Mouse (Mus musculus) embryo, embryonic 11.5 days (tissue): Measurements from ENCODE around the gene Sh3d21.
"Not testable (repeated sequence)": the region's sequence is repeated elsewhere in the genome, so short reads cannot be mapped to it uniquely, and the experiment has no call there.

Experiments
- DNase-seq: peaks from one replicate; pipeline ENCODE4 v3.0.0-alpha.2; 2012; ENCODE audit warnings: low read depth, low spot score

Sh3d21 gene

DNA sequence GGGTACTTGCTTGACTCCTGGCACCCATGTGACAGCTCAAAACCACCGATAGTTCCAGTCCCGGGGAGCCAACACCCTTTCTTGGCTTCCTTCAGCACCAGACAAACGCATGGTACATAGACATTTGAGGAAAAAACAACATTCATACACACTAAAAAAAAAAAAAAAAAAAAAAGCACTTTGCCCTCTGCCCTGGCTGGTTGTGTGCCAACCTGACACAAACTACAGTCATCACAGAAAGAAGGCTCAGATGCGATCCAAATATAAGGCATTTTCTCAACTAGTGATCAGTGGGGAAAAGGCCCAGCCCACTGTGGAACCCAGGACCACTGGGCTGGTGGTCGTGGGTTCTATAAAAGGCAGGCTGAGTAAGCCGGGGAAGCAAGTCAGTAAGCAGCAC, 5.6 kb upstream of the Sh3d21 start:
- DNase-seq = no peak

DNA sequence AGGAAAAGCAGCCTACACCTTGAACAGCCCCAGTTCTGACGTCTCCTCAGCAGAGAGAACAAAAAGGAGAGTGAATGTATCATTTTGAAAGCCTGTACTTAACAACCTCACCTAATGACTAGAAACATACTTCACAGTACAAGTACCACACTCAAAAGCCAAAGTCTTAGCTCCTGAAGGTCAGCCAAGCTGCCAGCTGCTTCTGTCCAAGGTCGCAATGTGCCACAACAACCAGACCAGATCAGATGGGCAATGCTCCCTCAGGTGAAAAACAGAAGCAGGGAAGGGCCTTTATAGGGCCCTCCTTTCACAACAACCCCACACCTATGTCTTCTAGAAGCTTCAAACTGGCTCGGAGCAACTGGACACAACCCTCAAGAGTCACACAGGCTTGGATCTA, 2.8 kb upstream of the Sh3d21 start:
- no peak for DNase-seq

DNA sequence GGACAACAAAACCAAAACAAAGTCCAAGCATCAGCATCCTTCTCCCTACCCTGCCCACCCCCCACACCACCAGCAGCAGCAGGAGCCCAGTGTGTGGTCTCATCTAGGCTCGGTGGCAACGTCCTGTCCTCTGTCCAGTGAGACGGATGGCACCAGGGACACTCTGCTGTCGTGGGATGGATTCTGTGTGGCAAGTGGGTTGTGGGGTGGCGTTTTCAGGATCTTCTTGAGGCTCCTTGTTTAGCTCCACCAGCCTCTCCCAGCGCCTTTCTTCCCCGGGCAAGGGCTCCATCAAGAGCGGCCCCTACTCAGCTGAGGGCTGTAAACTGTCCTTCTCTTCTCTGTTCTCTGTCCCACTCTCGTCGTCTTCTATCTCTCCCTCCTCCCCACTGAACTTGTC, 1.8 kb upstream of the Sh3d21 start:
- not testable (repeated sequence) for DNase-seq

DNA sequence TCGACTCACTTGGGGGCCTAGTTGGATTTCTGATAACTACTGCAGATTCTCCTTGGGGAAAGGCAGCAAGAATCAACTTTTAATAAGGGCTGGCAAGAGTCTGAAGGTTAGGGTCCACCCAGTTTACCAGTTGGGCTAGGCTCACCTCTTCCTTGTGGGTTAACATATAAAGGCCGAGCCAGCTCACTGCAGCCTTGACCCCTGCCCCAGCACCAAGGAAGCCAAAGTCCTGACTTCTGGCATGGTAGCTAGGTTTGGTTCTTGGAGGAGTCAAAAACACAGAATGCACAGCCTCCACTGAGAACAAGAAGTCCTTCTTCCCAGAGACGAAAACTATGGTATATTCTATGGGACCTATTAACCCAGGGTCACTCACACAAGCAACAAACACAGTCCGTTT, 394 bp upstream of the Sh3d21 start:
- DNase-seq = no peak

DNA sequence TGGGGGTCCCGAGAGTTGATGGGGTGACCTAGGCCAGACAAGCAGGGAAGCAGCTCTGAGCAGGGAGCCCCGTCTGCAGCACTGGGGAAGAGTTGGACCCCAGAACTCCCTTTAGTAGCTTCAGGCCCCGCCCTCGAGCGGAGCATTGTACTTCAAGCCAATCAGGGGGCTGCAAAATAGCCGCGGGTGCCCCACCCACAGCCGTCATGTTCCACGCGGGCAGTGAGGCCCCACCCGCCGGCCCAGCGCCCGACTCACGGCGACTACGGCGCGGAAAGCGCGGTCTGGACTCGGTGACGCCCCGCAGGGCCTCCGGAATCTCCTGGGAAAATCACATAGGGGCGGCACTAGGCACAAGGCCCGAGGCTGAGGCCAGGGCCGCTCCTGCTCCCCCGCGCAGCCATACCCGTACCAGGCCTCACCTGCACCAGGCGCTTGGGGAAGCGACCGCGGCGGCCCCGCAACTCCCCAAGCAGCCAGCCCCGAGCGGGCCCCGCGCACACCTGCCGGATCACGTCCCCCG, 686 bp downstream of the Sh3d21 start:
- peak; percentile 72 for DNase-seq

DNA sequence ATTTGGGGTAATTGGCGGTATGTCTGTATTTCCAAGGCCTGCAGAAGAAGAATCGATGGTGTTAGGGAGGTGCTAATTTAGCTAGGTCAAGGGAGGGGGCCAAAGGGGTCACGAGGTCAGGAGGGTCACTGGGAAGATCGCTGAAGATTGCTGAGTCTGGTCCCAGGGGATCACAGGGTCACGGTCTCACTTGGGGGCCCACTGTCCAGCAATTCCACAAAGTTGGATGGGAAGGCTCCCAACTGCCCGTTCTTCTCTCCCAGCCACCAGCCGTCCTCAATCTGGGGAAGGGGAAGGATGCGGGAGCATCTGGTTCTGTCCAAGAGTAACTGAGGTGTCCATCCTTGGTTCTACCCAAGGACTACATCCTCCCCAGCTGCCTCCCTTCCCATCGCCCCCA, 1.3 kb downstream of the Sh3d21 start:
- no peak for DNase-seq

DNA sequence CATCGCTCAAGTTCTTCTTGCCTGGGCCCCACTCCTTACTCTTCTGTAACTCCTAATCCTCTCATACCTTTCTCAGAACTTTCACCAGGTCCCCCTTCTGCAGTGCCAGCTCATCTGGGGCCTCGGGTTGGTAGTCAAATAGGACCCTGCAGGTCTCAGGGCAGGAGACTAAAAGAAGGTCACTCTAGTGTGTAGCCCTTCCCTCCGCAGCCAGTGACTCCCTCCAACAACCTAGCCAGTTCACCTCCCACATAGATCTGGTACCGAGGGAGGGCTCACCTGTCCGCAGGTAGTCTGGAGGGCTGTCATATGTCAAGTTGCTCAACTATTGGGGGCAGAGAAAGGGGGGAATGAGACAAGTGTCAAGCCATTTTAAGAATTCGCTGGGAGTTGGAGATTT, 1.8 kb downstream of the Sh3d21 start:
- DNase-seq = no peak

DNA sequence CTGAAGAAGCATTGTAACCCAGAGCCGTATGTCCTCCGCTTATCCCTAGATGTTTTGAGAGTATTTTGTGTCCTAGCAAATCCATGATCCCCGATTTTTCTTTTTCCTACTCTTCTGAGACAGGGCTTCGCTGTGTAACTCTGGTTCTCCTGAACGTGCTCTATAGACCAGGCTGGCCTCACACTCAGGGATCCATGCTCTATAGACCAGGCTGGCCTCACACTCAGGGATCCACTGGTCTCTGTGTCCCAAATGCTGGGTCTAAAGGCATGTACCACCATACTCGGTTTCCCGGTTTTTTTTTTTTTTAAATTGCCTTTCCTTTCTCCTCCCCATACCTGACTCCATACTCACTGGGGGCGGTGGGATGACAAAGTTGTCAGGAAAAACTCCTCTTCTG, 2.3 kb downstream of the Sh3d21 start:
- no peak for DNase-seq

DNA sequence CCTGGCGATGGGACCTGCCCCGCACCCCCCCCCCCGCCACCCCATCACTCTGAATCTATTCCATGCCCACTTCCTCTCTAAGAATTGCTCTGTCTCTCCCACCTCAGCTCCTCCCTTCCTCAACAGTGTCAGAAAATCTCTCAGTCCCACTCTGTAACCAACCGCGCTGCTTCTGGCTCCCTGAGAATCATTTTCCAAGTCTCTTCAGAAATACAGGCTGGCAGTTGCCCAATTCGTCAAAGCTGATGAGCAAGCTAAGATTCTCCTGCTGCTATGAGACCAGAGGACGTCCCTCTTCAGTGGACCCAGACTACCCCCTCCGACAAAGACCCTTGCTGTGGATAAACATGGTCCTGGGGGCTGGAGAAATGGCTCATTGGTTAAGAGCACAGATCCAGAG, 3.8 kb downstream of the Sh3d21 start:
- no peak for DNase-seq

DNA sequence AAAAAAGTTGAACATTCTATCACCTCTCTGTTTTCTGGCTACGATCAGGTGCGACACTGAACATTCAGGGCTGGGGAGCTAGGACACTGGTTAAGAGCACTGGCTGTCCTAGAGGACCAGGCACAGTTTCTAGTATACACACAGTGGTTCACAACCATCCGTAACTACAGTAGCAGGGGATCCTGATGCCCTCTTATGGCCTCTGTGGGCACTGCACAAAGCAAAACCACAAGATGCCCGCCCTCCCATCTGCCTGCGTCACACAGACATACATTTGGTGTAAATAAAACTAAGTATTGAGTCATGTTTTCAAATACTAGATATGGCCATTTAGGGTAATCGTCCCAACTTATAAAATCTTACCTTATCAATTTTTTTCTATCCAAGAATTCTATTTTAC, 5.7 kb downstream of the Sh3d21 start:
- DNase-seq = no peak

DNA sequence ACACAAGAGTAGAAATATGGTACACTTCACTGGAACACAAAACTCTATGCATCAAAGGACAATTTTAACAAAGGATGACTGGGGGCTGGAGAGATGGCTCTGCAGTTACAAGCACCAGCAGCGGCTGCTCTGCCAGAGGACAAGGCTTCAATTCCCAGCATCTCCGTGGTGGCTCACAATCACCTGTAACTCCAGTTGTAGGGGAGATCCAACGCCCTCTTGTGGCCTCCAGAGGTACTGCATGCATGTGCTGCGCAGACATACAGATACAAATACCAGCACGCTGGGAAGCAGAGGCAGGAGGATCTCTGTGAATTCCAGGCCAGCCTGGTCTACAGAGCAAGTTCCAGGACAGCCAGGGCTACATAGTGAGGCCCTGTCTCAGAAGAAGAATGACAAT, 6.7 kb downstream of the Sh3d21 start:
- DNase-seq = no peak

DNA sequence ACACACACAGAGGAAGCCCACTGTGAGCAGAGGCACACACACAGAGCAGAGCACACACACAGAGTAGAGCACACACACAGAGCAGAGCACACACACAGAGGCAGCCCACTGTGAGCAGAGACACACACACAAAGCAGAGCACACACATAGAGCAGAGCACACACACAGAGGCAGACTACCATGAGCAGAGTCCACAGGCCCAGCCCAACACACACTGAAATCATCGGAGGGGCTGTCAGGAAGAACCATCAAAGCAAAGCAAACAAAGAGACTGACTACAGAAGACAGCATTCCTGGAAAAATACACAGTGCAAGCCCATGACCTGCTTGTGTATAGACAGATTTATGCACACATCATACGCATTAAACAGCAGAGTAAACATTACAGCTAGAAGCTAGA, 7.4 kb downstream of the Sh3d21 start:
- DNase-seq = no peak

DNA sequence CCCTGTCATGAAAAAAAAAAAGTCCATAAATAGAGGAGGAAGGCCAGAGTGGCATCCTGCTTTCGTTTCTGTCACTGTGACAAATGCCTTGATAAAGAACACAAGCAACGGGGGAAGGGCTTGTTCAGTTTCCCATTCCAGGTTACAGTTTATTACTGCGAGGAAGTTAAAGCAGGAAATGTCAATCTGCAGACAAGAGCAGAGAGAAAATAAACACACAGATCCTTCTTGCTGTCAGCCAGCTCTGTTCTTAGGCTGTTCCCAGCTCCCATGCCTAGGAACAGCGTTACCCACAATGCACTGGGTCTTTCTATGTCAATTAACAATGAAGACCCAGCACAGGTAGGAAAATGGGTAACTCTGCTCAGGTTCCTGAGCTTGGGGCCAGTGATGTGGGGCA, 8.1 kb downstream of the Sh3d21 start:
- no peak for DNase-seq

DNA sequence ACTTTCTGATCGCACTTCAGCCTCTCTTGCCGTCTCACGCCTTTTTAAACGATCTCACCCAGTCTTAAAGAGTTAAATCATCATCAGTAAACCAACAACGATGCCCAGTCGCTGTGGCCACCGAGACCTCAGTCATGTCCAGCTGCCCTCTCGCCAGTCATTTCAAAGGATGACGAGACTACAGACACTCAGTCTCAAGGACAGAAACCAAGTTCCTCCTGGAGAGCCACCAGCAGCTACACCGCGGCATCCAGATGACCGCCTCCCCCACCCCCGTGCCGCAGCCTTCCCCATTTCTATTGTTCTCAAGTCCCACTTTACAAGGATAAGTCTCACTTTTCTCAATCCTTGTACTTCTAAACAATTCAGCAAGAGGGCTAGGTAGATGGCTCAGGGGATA, 10.4 kb downstream of the Sh3d21 start:
- DNase-seq = no peak

DNA sequence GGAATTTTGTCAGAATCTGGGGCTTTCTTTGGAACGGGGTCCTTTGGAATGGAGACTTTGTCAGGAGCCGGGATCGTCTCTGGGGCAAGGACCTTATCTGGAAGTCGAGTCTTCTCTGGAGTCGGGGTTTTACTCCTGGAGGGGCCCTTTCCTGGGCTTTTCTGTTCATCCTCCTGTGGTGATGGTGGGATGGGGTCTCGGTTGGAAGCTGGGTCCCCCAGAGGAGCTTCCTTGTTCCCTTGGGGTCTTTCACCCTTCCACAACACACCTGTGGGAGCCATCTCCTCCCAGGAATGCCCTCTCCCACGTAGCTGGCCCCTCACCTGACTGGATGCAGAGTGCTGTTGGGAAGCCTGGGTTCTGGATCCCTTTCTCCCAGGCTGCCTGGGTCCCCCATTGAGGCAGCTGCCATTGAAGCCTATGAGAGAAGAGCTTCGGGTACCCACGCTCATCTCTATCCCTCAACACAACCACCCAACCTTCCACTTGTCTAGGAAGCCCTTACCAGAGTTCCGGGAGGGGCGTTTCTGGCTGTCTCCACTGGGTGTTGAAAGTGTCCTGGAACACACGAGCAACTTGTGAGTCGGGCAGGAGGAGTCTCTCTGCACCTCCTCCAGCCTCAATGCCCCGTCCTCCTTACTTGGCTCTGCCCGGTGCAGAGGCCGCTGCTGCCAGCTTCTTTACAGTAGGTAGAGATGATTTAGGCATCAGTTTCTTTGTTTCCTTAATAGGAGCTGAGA, 11.4 kb downstream of the Sh3d21 start:
- DNase-seq = no peak

DNA sequence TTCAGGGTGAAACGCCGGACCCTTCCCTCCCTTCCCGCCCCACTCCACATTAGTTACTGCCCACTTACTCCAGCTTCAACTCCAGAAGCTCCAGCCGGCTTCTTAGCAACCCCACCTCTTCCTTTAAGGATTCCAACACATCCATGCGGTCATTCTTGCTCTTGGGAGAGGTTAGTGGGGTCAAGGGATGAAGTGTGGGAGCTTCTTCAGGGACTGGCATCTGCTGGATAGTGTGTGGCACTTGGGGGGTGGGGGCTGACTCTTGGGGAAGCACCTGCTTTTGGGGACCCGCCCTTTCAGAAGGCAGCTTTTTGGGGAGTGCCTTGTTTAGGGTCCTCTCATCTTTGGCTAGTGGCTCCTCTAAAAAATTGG, 12.4 kb downstream of the Sh3d21 start:
- no peak for DNase-seq

DNA sequence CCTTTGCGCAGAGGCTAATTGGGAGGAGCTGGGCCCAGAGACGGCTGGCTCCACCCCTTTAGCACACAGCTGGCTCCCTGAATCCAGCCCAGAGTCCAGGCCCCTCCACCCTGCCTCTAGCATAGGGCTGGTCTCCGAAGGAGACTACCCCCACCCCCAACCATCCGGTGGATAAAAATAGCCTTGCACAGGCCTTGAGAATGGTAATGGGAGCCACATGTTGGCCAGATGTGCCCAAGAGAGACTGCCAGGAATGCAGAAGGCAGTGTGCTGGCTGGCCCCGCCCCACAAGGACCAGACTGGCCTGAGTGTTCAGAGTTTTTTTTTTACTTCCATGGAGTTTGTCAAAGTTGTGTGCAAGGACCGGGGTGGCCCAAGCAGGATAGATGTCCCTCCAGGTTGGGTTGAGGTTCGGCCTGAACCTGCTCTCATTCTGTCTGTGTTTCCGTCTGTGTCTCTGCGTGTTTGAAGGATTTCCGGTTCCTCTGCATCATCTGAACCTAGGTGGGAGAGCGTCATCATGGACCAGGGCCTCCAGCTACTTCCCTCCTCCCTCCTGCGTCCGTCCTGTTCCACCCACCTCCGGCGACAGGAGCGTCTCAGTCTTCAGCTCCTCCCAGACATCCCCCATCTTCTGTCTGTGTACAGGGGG, 12.9 kb downstream of the Sh3d21 start:
- DNase-seq = peak; percentile 86

DNA sequence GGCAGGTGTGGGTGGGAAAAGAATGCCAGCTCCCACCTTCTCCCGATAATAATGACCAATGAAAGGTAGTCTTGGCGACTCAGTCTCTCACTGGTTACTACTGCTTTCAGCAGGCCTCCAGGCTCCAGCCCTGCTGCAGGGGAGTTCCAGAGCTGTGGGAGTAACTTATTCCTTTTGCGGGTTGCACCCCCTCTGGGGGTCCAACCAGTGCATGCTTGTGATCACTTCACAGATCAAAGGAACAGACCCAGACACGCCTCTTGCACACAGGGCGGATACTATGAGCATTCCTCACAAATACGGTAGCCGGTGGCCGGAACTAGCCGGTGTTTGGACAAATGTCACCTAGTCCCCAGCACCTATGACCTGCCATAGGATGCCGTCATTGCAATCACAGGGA, 13.5 kb downstream of the Sh3d21 start:
- DNase-seq = no peak

DNA sequence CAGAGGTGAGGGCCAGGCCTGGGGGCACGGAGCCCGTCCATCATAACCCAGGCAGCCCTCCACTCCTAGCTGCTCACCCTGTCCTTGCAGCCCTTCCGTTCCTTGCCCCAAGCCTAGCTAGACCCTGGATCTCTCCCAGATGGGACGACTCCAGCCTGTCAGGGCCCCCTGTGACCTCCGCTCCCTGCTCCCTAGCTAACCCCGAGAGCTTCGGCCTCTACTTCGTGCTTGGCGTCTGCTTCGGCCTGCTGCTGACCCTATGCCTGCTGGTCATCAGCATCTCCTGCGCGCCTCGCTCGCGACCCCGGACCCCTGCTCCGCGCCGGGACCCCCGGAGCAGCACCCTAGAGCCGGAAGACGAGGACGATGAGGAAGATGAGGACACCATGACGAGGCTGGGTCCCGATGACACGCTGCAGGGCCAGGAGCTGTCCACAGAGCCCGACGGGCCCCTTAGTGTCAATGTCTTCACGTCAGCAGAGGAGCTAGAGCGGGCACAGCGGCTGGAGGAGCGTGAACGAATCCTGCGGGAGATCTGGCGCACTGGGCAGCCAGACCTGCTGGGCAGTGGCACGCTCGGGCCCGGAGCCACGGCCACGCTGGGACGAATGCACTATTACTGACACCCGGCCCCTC, 14.1 kb downstream of the Sh3d21 start:
- no peak for DNase-seq

DNA sequence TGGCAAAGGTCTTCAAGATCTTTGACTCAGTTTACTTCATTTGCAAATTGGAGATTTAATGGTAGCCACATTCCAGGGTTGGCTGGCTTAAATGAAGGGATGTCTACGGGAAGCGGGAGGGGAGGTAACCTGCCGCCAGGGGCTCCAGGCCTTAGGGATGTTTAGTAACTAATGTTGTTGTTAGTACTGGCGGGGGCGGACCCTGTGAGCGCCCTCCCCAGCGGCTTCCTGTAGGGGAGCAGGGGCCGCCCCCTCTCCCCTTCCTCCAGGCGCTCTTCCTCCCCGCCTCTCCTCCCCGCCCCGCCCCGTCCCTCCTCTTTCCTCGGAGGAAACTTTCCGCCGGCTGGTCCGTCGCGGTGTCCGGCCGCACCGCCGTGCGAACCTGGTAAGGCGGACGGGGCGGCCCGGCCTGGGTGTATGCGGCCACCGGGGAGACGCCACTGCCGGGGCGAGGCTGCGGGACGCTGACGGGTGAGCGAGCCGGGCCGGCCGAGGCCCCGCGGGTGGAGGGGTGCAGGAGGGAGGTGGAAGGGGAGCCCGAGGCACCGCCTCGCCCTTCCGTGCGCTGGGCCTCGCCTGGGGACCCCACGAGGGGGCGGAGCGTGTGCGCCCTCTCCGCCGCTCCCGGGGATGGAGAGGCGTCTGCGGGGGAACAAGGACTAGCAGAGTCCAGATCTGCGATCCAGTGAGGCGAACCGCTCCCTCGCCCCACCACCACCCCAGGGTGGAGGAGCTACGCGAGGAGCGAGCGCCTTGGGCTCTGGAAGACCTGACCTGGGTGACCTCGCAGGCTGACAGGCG, 14.9 kb downstream of the Sh3d21 start:
- no peak for DNase-seq

DNA sequence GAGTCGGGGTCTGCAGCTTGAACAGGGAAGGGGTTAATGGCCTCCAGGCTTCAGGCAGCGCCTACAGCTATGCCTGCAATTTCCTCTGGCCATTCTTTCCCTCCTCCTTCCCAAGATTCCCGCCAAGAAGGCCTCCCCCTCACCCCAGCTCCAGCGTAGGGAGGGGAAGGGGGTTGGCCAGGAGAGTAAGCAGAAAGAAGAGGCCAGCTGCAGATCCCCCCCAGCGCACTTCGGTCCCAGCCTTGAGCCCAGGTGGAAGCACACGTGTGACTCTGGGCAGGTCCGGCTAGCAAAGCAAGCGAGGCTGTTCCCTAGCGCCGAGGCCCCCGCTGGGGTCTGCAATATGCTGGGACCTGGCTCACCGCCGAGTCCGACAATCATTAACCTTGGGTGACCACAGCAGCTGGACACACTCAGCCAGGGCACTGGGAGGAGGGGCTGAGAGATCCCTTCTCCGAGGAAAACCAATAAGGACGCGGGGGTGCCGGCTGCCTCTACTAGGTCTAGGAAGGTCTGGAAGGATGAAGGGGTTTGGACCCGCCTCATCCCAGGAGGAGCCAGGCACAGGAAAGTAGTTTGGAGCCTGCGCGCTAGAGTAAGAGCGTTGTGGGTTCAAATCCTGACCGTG, 15.6 kb downstream of the Sh3d21 start, which contains the start of gene Eva1b:
Gene Eva1b, plus strand, starts transcription at position 212 of the 628 bp plus-strand sequence.
- peak; percentile 69 for DNase-seq
